Mouse (Mus musculus): Measurements from ENCODE around the gene Cnot3. TPM values are rescaled to one million over a fixed set of nuclear protein-coding genes. Genes with fewer than 3 reads are reported as not detected.

Cnot3 gene
- total RNA-seq, 2 experiments from 2014 or later: 48.1 to 58.9 TPM

Small RNA genes within 50 kb of the gene (microRNA-seq; reads per million reads assigned to microRNA genes)
- 6.1 reads per million, percentile 21 among the genes with 10 or more reads in this experiment for gene Mir3572

Other genes with a start within 250 kb of the Cnot3 start
- 1 to 10 TPM; 1.2 to 1.9 TPM for gene Cacng6, start 221.1 kb upstream of the Cnot3 start, total RNA-seq (2021)
- not detected for gene Tarm1, start 142.6 kb upstream of the Cnot3 start, total RNA-seq (2021)
- gene Oscar, start 29.1 kb upstream of the Cnot3 start, total RNA-seq (2021): 1 to 10 TPM in 1 of 2 experiments, under 1 TPM in 1; 0.84 to 1.3 TPM
- 100 to 1,000 TPM; 483 to 557 TPM for gene Ndufa3, start 27.9 kb upstream of the Cnot3 start, total RNA-seq (2021)
- gene Tfpt, start 15.3 kb upstream of the Cnot3 start, total RNA-seq (2021): 10 to 100 TPM; 39.7 to 47.8 TPM
- gene Prpf31, start 15.3 kb upstream of the Cnot3 start, total RNA-seq (2021): 10 to 100 TPM; 49.8 to 51.9 TPM
- 1 to 10 TPM; 6.7 to 6.8 TPM for gene Leng1, start 20.6 kb downstream of the Cnot3 start, total RNA-seq (2021)
- gene Tmc4, start 32.3 kb downstream of the Cnot3 start, total RNA-seq (2021): 10 to 100 TPM in 1 of 2 experiments, 1 to 10 TPM in 1; 2.4 to 11.0 TPM
- 10 to 100 TPM; 77.3 to 80.0 TPM for gene Tsen34, start 47.6 kb downstream of the Cnot3 start, total RNA-seq (2021)
- 100 to 1,000 TPM; 208 to 211 TPM for gene Mboat7, start 48.3 kb downstream of the Cnot3 start, total RNA-seq (2021)
- gene Rps9, start 58.7 kb downstream of the Cnot3 start, total RNA-seq (2021): 100 to 1,000 TPM; 312 to 356 TPM
- gene Pirb, start 75.1 kb downstream of the Cnot3 start, total RNA-seq (2021): under 1 TPM; 0.23 to 0.32 TPM
- not detected for gene Gm15448, start 180.4 kb downstream of the Cnot3 start, total RNA-seq (2021)
- gene Pira2, start 199.8 kb downstream of the Cnot3 start, total RNA-seq (2021): not detected

All from left cerebral cortex, postnatal 36 days (tissue).